Mouse (Mus musculus) gastrocnemius, postnatal 4 days (tissue): ENCODE data around the gene Kcnip1. TPM values are rescaled to one million over a fixed set of nuclear protein-coding genes. Genes with fewer than 3 reads are reported as not detected.

Experiments used
- DNase-seq, 2 experiments: peaks; one replicate each; pipeline ENCODE4 v3.0.0; 2021 to 2022; ENCODE audit warnings: low spot score in 2 of 2, mixed read lengths in 2 of 2
- total RNA-seq, 2 experiments: library from RNA; stranded (reverse); gene quantifications; 2 replicates each; pipeline ENCODE4 v1.2.3; 2021

The Kcnip1 gene
- total RNA-seq, 2 experiments from 2014 or later: 0.21 to 0.47 TPM

GRCm38 (mm10) chr11:33939456-33940113 lies 53.4 kb downstream of the Kcnip1 start:
- DNase-seq: no peak

- no peak for DNase-seq
Observed at GRCm38 (mm10) chr11:33938561-33939274, 54.2 kb downstream of the Kcnip1 start.

- no peak for DNase-seq
Observed at GRCm38 (mm10) chr11:33937641-33938040, 55.3 kb downstream of the Kcnip1 start.

GRCm38 (mm10) chr11:33934286-33934685 lies 58.7 kb downstream of the Kcnip1 start:
- no peak for DNase-seq

GRCm38 (mm10) chr11:33932386-33933111 lies 60.4 kb downstream of the Kcnip1 start:
- DNase-seq: no peak

GRCm38 (mm10) chr11:33931836-33932385 lies 61.0 kb downstream of the Kcnip1 start:
- DNase-seq: peak in 1 of 2 experiments; percentile 23

- DNase-seq: peak in 1 of 2 experiments; percentile 24
Observed at GRCm38 (mm10) chr11:33929412-33929811, 63.5 kb downstream of the Kcnip1 start.

GRCm38 (mm10) chr11:33928658-33929057 lies 64.3 kb downstream of the Kcnip1 start:
- peak in 1 of 2 experiments; percentile 29 for DNase-seq

- DNase-seq: no peak
Observed at GRCm38 (mm10) chr11:33927836-33928235, 65.1 kb downstream of the Kcnip1 start.

GRCm38 (mm10) chr11:33927321-33927720 lies 65.6 kb downstream of the Kcnip1 start:
- no peak for DNase-seq

GRCm38 (mm10) chr11:33926551-33926950 lies 66.4 kb downstream of the Kcnip1 start:
- DNase-seq: no peak

GRCm38 (mm10) chr11:33925778-33926177 lies 67.2 kb downstream of the Kcnip1 start:
- no peak for DNase-seq

GRCm38 (mm10) chr11:33923031-33923430 lies 69.9 kb downstream of the Kcnip1 start:
- DNase-seq: no peak

GRCm38 (mm10) chr11:33921451-33921850 lies 71.5 kb downstream of the Kcnip1 start:
- no peak for DNase-seq

GRCm38 (mm10) chr11:33919826-33920225 lies 73.1 kb downstream of the Kcnip1 start:
- DNase-seq: no peak

GRCm38 (mm10) chr11:33918424-33918823 lies 74.5 kb downstream of the Kcnip1 start:
- no peak for DNase-seq

GRCm38 (mm10) chr11:33917574-33917973 lies 75.4 kb downstream of the Kcnip1 start:
- DNase-seq: peak; percentile 50 to 59

GRCm38 (mm10) chr11:33914216-33914615 lies 78.7 kb downstream of the Kcnip1 start:
- DNase-seq: no peak

- no peak for DNase-seq
Observed at GRCm38 (mm10) chr11:33913061-33913460, 79.9 kb downstream of the Kcnip1 start.

GRCm38 (mm10) chr11:33912151-33912571 lies 80.8 kb downstream of the Kcnip1 start:
- no peak for DNase-seq

- no peak for DNase-seq
Observed at GRCm38 (mm10) chr11:33910982-33911381, 82.0 kb downstream of the Kcnip1 start.
